Mouse (Mus musculus): ENCODE measurements around the gene Ncbp3. TPM values are rescaled to one million over a fixed set of nuclear protein-coding genes. Genes with fewer than 3 reads are reported as not detected.

Gene Ncbp3
- polyA plus RNA-seq, 1 experiment from 2014 or later, result 13.8 TPM

DNA sequence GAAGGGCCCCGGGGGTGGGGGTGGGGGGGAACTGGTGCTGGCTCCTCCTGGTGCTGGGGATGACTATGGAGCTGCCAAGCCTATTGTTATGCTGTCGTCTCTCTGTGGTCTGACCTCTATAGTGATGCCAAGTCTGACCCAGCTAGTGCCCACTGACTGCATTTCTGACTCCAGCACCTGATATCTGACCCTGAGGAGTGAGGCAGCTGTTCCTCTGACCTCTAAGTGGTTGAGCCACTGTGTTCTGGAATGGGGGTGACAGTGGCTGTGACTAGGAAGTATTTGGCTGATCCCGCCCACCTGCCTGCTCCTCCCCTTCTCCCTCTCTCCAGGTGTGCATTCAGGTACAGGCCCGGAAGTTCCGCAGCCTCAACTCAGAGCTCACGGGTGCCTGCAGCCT, 63.8 kb downstream of the Ncbp3 start:
- H3K36me3 ChIP-seq (ENCODE audit: control insufficient read depth, insufficient read depth, low read length), result no peaks in the 10 kb centered on the region
- H3K27me3 ChIP-seq (ENCODE audit: control insufficient read depth, insufficient read depth, low read length), result no peaks in the 10 kb centered on the region
- H3K9me3 ChIP-seq (ENCODE audit: control insufficient read depth, low read length), result no peaks in the 10 kb centered on the region
- H3K4me3 ChIP-seq (ENCODE audit: low read depth, low read length), result no peak overlapping the region
- no peaks in the 10 kb centered on the region for H3K4me1 ChIP-seq (ENCODE audit: control insufficient read depth, insufficient read depth, low read length)
- no peak for DNase-seq (ENCODE audit: low spot score)
- ATAC-seq (ENCODE audit: insufficient number of reproducible peaks, low FRiP score, low TSS enrichment, low read depth), result no peak; the same call in 1 of the 2 replicates
- H3K27ac ChIP-seq (replicated peaks; ENCODE audit: low read depth, low read length), result no peak overlapping the region
- H3K4me2 ChIP-seq (ENCODE audit: low read depth, severe bottlenecking), result no peak overlapping the region
- H3K9ac ChIP-seq (ENCODE audit: low read length), result no peak overlapping the region
- 69% methylated on average over 6 of the region's 6 CpGs for WGBS

DNA sequence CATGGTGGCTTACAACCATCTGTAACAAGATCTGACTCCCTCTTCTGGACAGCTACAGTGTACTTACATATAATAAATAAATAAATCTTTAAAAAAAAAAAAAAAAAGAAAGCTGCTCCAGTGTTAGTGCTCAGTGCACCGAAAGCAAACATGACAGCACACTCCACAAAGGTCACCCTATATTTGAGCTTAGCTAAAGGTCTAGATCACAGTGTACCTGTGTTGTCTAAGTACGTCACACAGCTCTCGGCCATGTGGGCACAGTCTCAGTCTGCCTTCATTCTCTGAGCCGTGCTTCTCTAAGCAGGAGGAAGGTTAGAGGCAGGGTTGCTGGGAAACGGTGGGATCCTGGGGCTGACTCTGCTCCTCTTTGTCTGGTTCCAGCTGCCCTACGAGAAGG, 78.9 kb downstream of the Ncbp3 start:
- Histone ChIP-seq H3K4me3 (ENCODE audit: low read depth, low read length) (no peak overlapping the region), H3K9me3 (ENCODE audit: control insufficient read depth, low read length) (no peaks in the 10 kb centered on the region), H3K4me1 (ENCODE audit: control insufficient read depth, insufficient read depth, low read length) (no peaks in the 10 kb centered on the region), H3K4me2 (ENCODE audit: low read depth, severe bottlenecking) (no peak overlapping the region), H3K36me3 (ENCODE audit: control insufficient read depth, insufficient read depth, low read length) (peaks cover 3% of the 10 kb centered on the region; the same call in 1 of the 2 replicates), H3K9ac (ENCODE audit: low read length) (no peak overlapping the region), H3K27me3 (ENCODE audit: control insufficient read depth, insufficient read depth, low read length) (no peaks in the 10 kb centered on the region), H3K27ac (replicated peaks; ENCODE audit: low read depth, low read length) (no peak overlapping the region)
- DNase-seq (ENCODE audit: low spot score), result no peak
- ATAC-seq (ENCODE audit: insufficient number of reproducible peaks, low FRiP score, low TSS enrichment, low read depth), result no peak
- 97% methylated on average over 6 of the region's 6 CpGs for WGBS

DNA sequence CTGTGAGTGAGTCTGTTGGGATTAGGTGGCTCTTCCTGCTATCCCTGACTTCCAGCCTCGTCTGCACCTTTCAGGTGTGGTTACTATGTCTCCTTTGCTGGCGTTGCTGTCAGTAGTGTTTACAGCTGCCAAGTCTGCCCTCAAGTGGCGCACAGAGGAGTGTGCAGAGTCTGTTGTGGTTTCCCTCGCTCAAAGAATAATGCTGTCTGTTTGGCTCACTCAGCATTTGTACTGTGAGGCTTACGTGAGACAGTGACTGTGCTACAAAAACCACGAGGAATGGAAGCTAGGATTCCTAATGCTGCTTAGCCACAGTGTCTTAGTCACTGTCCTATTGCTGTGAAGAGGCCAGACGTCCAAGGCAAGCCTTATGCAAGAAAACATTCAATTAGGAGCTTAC, 83.4 kb downstream of the Ncbp3 start:
- no peak overlapping the region for H3K4me3 ChIP-seq (ENCODE audit: low read depth, low read length)
- H3K36me3 ChIP-seq (ENCODE audit: control insufficient read depth, insufficient read depth, low read length), result peaks cover 16% of the 10 kb centered on the region
- DNase-seq (ENCODE audit: low spot score) (no peak), ATAC-seq (ENCODE audit: insufficient number of reproducible peaks, low FRiP score, low TSS enrichment, low read depth) (no peak)
- 84% methylated on average over 7 of the region's 7 CpGs for WGBS
- H3K27ac ChIP-seq (replicated peaks; ENCODE audit: low read depth, low read length), result no peak overlapping the region
- H3K4me1 ChIP-seq (ENCODE audit: control insufficient read depth, insufficient read depth, low read length), result 0 out of 2 replicates have a peak, but pooled peaks cover 3% of the 10 kb centered on the region
- H3K9me3 ChIP-seq (ENCODE audit: control insufficient read depth, low read length), result no peaks in the 10 kb centered on the region
- H3K27me3 ChIP-seq (ENCODE audit: control insufficient read depth, insufficient read depth, low read length), result no peaks in the 10 kb centered on the region
- no peak overlapping the region for H3K9ac ChIP-seq (ENCODE audit: low read length)
- no peak overlapping the region for H3K4me2 ChIP-seq (ENCODE audit: low read depth, severe bottlenecking)

GRCm38 (mm10) chr11:73132999-73133398, 85.4 kb downstream of the Ncbp3 start:
- Histone ChIP-seq H3K36me3 (ENCODE audit: control insufficient read depth, insufficient read depth, low read length) (peaks cover 16% of the 10 kb centered on the region), H3K9ac (ENCODE audit: low read length) (no peak overlapping the region), H3K9me3 (ENCODE audit: control insufficient read depth, low read length) (no peaks in the 10 kb centered on the region), H3K4me3 (ENCODE audit: low read depth, low read length) (no peak overlapping the region), H3K4me2 (ENCODE audit: low read depth, severe bottlenecking) (no peak overlapping the region), H3K4me1 (ENCODE audit: control insufficient read depth, insufficient read depth, low read length) (peaks cover 9% of the 10 kb centered on the region), H3K27me3 (ENCODE audit: control insufficient read depth, insufficient read depth, low read length) (no peaks in the 10 kb centered on the region), H3K27ac (replicated peaks; ENCODE audit: low read depth, low read length) (no peak overlapping the region)
- DNase-seq (ENCODE audit: low spot score) (no peak), ATAC-seq (ENCODE audit: insufficient number of reproducible peaks, low FRiP score, low TSS enrichment, low read depth) (no peak)
- WGBS, result 96% methylated on average over 6 of the region's 6 CpGs

- Histone ChIP-seq H3K4me3 (ENCODE audit: low read depth, low read length) (no peak overlapping the region), H3K9me3 (ENCODE audit: control insufficient read depth, low read length) (no peaks in the 10 kb centered on the region), H3K4me2 (ENCODE audit: low read depth, severe bottlenecking) (no peak overlapping the region), H3K27ac (replicated peaks; ENCODE audit: low read depth, low read length) (no peak overlapping the region), H3K36me3 (ENCODE audit: control insufficient read depth, insufficient read depth, low read length) (peaks cover 16% of the 10 kb centered on the region), H3K27me3 (ENCODE audit: control insufficient read depth, insufficient read depth, low read length) (no peaks in the 10 kb centered on the region), H3K9ac (ENCODE audit: low read length) (0 out of 2 replicates have a peak overlapping the region, but pooled peaks have one; percentile 17), H3K4me1 (ENCODE audit: control insufficient read depth, insufficient read depth, low read length) (peaks cover 9% of the 10 kb centered on the region)
- ATAC-seq (ENCODE audit: insufficient number of reproducible peaks, low FRiP score, low TSS enrichment, low read depth) (no peak), DNase-seq (ENCODE audit: low spot score) (no peak)
- WGBS, result 79% methylated on average over 5 of the region's 5 CpGs
These were observed 86.6 kb downstream of the Ncbp3 start for GRCm38 (mm10) chr11:73134222-73134621.

DNA sequence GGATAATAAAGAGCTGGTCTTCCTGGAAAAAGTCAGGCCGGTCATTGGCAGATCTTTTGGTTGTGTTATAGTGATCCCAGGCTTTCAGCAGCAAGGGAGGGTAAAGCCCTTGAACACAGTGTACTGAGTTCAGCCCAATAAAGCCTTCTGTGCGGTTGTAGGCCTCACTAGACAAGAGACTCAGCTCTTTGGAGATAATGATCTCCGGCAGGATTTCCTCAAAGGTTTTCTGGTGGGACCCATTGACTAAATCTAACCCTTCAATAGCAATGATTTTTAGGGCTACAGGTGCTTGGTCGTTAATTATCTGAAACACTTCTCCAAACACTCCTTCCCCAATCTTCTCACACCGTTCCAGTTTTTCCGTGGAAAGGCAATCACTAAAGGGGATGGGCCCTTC, 89.0 kb downstream of the Ncbp3 start:
- Histone ChIP-seq H3K9me3 (ENCODE audit: control insufficient read depth, low read length) (no peaks in the 10 kb centered on the region), H3K4me1 (ENCODE audit: control insufficient read depth, insufficient read depth, low read length) (peaks cover 9% of the 10 kb centered on the region), H3K4me3 (ENCODE audit: low read depth, low read length) (peak overlapping the region; percentile 92; the same call in 1 of the 2 replicates), H3K4me2 (ENCODE audit: low read depth, severe bottlenecking) (peak overlapping the region; percentile 70; the same call in 1 of the 2 replicates), H3K36me3 (ENCODE audit: control insufficient read depth, insufficient read depth, low read length) (peaks cover 13% of the 10 kb centered on the region), H3K27me3 (ENCODE audit: control insufficient read depth, insufficient read depth, low read length) (no peaks in the 10 kb centered on the region), H3K9ac (ENCODE audit: low read length) (no peak overlapping the region; the same call in 1 of the 2 replicates), H3K27ac (replicated peaks; ENCODE audit: low read depth, low read length) (no peak overlapping the region)
- DNase-seq (ENCODE audit: low spot score) (no peak), ATAC-seq (ENCODE audit: insufficient number of reproducible peaks, low FRiP score, low TSS enrichment, low read depth) (no peak)
- 81% methylated on average over 6 of the region's 6 CpGs for WGBS

- ATAC-seq (ENCODE audit: insufficient number of reproducible peaks, low FRiP score, low TSS enrichment, low read depth), result no peak
- Histone ChIP-seq H3K4me2 (ENCODE audit: low read depth, severe bottlenecking) (peak overlapping the region; percentile 70), H3K36me3 (ENCODE audit: control insufficient read depth, insufficient read depth, low read length) (peaks cover 13% of the 10 kb centered on the region), H3K9ac (ENCODE audit: low read length) (peak overlapping the region; percentile 82), H3K9me3 (ENCODE audit: control insufficient read depth, low read length) (no peaks in the 10 kb centered on the region), H3K27ac (replicated peaks; ENCODE audit: low read depth, low read length) (no peak overlapping the region), H3K4me3 (ENCODE audit: low read depth, low read length) (peak overlapping the region; percentile 92), H3K4me1 (ENCODE audit: control insufficient read depth, insufficient read depth, low read length) (peaks cover 9% of the 10 kb centered on the region), H3K27me3 (ENCODE audit: control insufficient read depth, insufficient read depth, low read length) (no peaks in the 10 kb centered on the region)
- no peak for DNase-seq (ENCODE audit: low spot score)
- 48% methylated on average over 11 of the region's 11 CpGs for WGBS
These were observed 89.5 kb downstream of the Ncbp3 start for GRCm38 (mm10) chr11:73137116-73137515.

- DNase-seq (ENCODE audit: low spot score) (peak; percentile 96), ATAC-seq (ENCODE audit: insufficient number of reproducible peaks, low FRiP score, low TSS enrichment, low read depth) (peak; percentile 92)
- Histone ChIP-seq H3K4me2 (ENCODE audit: low read depth, severe bottlenecking) (peak within 1 kb of the TSS; percentile 70), H3K4me3 (ENCODE audit: low read depth, low read length) (peak within 1 kb of the TSS; percentile 92), H3K27me3 (ENCODE audit: control insufficient read depth, insufficient read depth, low read length) (no peaks in the 10 kb centered on the region), H3K4me1 (ENCODE audit: control insufficient read depth, insufficient read depth, low read length) (peaks cover 9% of the 10 kb centered on the region), H3K9ac (ENCODE audit: low read length) (peak within 1 kb of the TSS; percentile 82), H3K27ac (replicated peaks; ENCODE audit: low read depth, low read length) (no peak within 1 kb of the TSS), H3K9me3 (ENCODE audit: control insufficient read depth, low read length) (no peaks in the 10 kb centered on the region), H3K36me3 (ENCODE audit: control insufficient read depth, insufficient read depth, low read length) (peaks cover 10% of the 10 kb centered on the region)
- WGBS, result under 1% methylated on average over 82 of the region's 84 CpGs
These were observed 90.3 kb downstream of the Ncbp3 start, which contains the start of gene Haspin for GRCm38 (mm10) chr11:73137591-73138501. Haspin (minus strand) TSS chr11:73138294.

Measured in limb, embryonic 11.5 days (tissue).